Mouse (Mus musculus) lung, embryonic 14.5 days (tissue): ENCODE measurements around the gene Fars2. TPM values are rescaled to one million over a fixed set of nuclear protein-coding genes. Genes with fewer than 3 reads are reported as not detected.
A peak's percentile ranks its signal among the peaks of the same experiment; 100 is the strongest.
"Not testable (repeated sequence)": the region's sequence is repeated elsewhere in the genome, so short reads cannot be mapped to it uniquely, and the experiment has no call there.

Experiments
- ATAC-seq: fragments of 200-750 bp; cut with Nextera tagmentation; 2 replicates; pipeline ENCODE4 v1.8.0; 2017; ENCODE audit warnings: mild to moderate bottlenecking, moderate TSS enrichment, moderate library complexity; ENCODE audit not compliant: insufficient read depth
- DNase-seq: peaks from one replicate; pipeline ENCODE4 v3.0.0-alpha.2; 2015
- H3K27ac ChIP-seq: fragments of 300-500 bp; sonication (generic); 2 replicates; pipeline ENCODE4 v1.5.1; 2014; ENCODE audit warnings: low read depth, mild to moderate bottlenecking, moderate library complexity
- H3K27me3 ChIP-seq: fragments of 300-500 bp; sonication (generic); 2 replicates; pipeline ENCODE4 v1.6.1; 2014; ENCODE audit warnings: low read length, control low read depth; ENCODE audit not compliant: insufficient read depth
- H3K36me3 ChIP-seq: fragments of 300-500 bp; sonication (generic); 2 replicates; pipeline ENCODE4 v1.6.1; 2014; ENCODE audit warnings: control low read depth; ENCODE audit not compliant: insufficient read depth
- H3K4me1 ChIP-seq: fragments of 300-500 bp; sonication (generic); 2 replicates; pipeline ENCODE4 v1.6.1; 2014; ENCODE audit warnings: antibody characterized with exemption, control low read depth; ENCODE audit not compliant: insufficient read depth
- H3K4me2 ChIP-seq: fragments of 300-500 bp; sonication (generic); 2 replicates; pipeline ENCODE4 v1.6.1; 2014; ENCODE audit warnings: mild to moderate bottlenecking
- H3K4me3 ChIP-seq: fragments of 300-500 bp; sonication (generic); 2 replicates; pipeline ENCODE4 v1.5.1; 2014; ENCODE audit warnings: low read depth, low read length
- H3K9ac ChIP-seq: fragments of 300-500 bp; sonication (generic); 2 replicates; pipeline ENCODE4 v1.6.1; 2014
- H3K9me3 ChIP-seq: fragments of 300-500 bp; sonication (generic); 2 replicates; pipeline ENCODE4 v1.6.1; 2016; ENCODE audit warnings: low read depth, low read length, control low read depth
- CTCF ChIP-seq: IDR thresholded peaks from 2 replicates; pipeline ENCODE4 v1.5.1; 2016; ENCODE audit warnings: antibody characterized with exemption, low read depth
- WGBS: fragments of 180-500 bp; shearing (Covaris S2); extraction: QIAGEN DNeasy Blood & Tissue Kit; methylation state at CpG from one replicate; pipeline ENCODE4 v1.1.7; 2014; 5-methylcytosine and 5-hydroxymethylcytosine counted together
- polyA plus RNA-seq: library from polyadenylated mRNA; unstranded; fragments of >200 nt; fragmentation: Nextera tagmentation; extraction: Ambion mirVana; gene quantifications from 2 replicates; pipeline ENCODE4 v1.2.1, GENCODE M21; 2014

Fars2 gene
- polyA plus RNA-seq, 1 experiment from 2014 or later = 29.3 TPM

GRCm38 (mm10) chr13:36460473-36460872, 343.3 kb downstream of the Fars2 start:
- Histone ChIP-seq H3K4me2 (no peak overlapping the region), H3K27ac (no peak overlapping the region), H3K4me1 (no peaks in the 10 kb centered on the region), H3K36me3 (no peaks in the 10 kb centered on the region), H3K27me3 (no peaks in the 10 kb centered on the region), H3K9me3 (no peaks in the 10 kb centered on the region), H3K9ac (no peak overlapping the region), H3K4me3 (no peak overlapping the region)
- DNase-seq (no peak), ATAC-seq (no peak)
- TF ChIP-seq CTCF = no peak
- 36% methylated on average over 3 of the region's 3 CpGs for WGBS

DNA sequence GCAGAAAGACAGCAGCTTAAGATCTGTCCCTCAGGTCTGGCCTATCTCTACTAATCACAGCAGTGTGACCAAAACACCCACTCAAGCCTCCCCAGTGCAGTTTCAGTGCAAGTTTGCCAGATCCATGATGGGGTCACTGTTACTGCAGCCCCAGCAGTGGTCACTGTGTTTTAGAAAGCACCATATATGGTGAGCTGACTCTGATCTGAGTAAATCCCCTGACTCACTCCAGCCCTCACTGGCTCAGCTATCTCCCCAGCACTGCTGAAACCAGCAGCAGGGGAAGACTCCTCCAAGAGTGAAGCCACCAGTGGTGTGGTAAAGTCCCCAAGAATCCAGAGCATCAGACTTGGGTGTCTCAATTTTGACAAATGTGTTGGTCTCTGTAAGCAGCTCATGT, 346.5 kb downstream of the Fars2 start:
- no peak for ATAC-seq

DNA sequence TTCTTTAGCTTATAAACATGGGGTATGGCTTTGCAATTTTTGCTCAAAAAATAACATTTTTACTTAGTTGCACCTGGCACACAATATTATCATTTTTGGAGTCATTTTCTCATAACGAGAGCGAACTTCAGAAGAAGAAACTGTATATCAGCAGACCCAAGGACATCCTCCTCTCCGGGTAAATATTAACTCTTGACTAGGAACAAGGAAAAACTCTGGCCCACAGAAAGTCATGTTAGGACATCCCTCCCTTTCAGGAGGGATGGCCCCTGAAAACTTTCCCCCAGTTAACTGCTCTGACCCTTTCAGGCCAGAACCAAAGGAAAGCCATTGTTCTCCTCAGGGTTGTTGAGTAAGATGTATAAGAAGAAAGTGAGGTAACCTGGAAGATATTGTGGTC, 348.9 kb downstream of the Fars2 start:
- H3K27ac ChIP-seq, H3K4me1 ChIP-seq, H3K36me3 ChIP-seq, H3K4me2 ChIP-seq, H3K9ac ChIP-seq, DNase-seq, ATAC-seq, H3K27me3 ChIP-seq, H3K9me3 ChIP-seq, H3K4me3 ChIP-seq: not testable (repeated sequence)
- WGBS = 82% methylated on average over 3 of the region's 3 CpGs

More for the DNA sequence above, 346.5 kb downstream of the Fars2 start:
- no peak for TF ChIP-seq CTCF
- no peak overlapping the region for H3K4me2 ChIP-seq
- H3K4me3 ChIP-seq = no peak overlapping the region
- no peaks in the 10 kb centered on the region for H3K36me3 ChIP-seq
- H3K9me3 ChIP-seq = no peaks in the 10 kb centered on the region
- peaks cover 8% of the 10 kb centered on the region; the same call in 1 of the 2 replicates for H3K4me1 ChIP-seq
- DNase-seq = no peak
- no peaks in the 10 kb centered on the region for H3K27me3 ChIP-seq
- no peak overlapping the region for H3K9ac ChIP-seq
- no peak overlapping the region for H3K27ac ChIP-seq

DNA sequence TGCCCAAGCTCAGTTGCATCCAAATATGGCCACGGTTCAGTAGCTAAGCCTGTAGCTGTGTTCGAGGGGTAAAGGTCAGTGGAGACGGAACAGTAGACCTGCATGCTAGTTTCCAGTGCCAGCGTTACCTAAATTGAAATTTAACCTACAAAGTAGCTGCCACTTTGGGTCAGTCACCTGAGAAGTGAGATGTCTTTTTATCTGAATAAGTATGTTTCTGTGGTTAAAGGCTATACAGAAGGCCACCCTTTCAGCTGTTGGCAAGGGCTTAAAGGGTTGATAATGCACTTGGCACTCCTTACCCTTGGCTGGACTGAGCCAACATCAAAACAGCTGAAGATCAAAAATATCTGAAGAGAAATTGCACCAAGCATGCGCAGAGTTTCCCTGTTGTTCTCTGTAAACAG, 349.3 kb downstream of the Fars2 start:
- H3K9ac ChIP-seq = no peak overlapping the region
- ATAC-seq (no peak), DNase-seq (no peak)
- H3K9me3 ChIP-seq = no peaks in the 10 kb centered on the region
- peaks cover 8% of the 10 kb centered on the region; the same call in 1 of the 2 replicates for H3K4me1 ChIP-seq
- no peaks in the 10 kb centered on the region for H3K27me3 ChIP-seq
- H3K4me2 ChIP-seq = no peak overlapping the region
- no peaks in the 10 kb centered on the region for H3K36me3 ChIP-seq
- H3K4me3 ChIP-seq = no peak overlapping the region
- WGBS = 85% methylated on average over 5 of the region's 5 CpGs
- no peak overlapping the region for H3K27ac ChIP-seq
- no peak for TF ChIP-seq CTCF

DNA sequence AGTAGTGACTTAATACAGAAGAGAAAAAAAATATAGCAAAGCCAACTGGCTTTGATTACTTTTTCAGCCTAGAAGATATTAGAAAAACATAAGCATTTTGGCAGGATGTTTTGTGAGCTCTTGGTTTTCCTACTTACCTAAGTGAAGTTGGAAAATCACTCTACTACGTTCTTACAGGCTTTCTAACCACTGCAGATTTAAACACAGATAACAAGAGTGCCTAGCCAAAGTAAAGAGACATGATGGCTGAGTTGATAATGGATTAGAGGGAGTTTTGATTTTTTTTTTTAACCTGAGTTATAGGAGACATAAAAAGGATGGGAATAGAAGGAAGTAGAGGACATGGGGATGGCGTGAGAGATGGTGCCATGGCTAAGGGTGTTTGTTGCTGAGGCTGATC, 350.6 kb downstream of the Fars2 start:
- Histone ChIP-seq H3K9ac (no peak overlapping the region), H3K9me3 (no peaks in the 10 kb centered on the region), H3K27me3 (no peaks in the 10 kb centered on the region), H3K36me3 (no peaks in the 10 kb centered on the region), H3K4me2 (no peak overlapping the region), H3K4me1 (peaks cover 8% of the 10 kb centered on the region; the same call in 1 of the 2 replicates), H3K27ac (no peak overlapping the region), H3K4me3 (no peak overlapping the region)
- WGBS = 33% methylated on average over 2 of the region's 2 CpGs
- DNase-seq (peak; percentile 29), ATAC-seq (no peak)
- TF ChIP-seq CTCF = no peak

DNA sequence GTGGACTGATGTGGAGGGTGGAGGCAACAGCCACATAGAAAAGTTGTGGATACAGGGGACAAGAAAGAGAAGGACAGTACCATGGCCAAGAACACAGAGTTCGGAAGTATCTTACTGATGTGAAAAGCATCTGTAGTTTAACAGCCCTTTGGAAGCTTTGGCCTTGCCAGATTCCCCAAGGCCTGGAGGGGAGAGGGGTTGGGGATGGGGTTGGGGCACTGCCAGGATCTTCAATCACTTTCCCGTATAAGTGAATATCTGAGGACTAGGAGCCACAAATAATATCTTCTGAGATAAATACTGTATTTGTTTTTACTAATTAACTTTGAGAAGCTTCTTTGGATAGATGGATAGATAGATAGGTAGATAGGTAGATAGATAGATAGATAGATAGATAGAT, 351.8 kb downstream of the Fars2 start:
- no peak for DNase-seq
- H3K27me3 ChIP-seq = no peaks in the 10 kb centered on the region
- no peak overlapping the region for H3K4me3 ChIP-seq
- H3K27ac ChIP-seq = no peak overlapping the region
- no peak for TF ChIP-seq CTCF
- no peaks in the 10 kb centered on the region for H3K9me3 ChIP-seq
- no peak for ATAC-seq
- no peak overlapping the region for H3K4me2 ChIP-seq
- WGBS = 56% methylated on average over 2 of the region's 2 CpGs
- no peak overlapping the region for H3K9ac ChIP-seq
- no peaks in the 10 kb centered on the region for H3K36me3 ChIP-seq
- H3K4me1 ChIP-seq = peaks cover 8% of the 10 kb centered on the region; the same call in 1 of the 2 replicates

GRCm38 (mm10) chr13:36469412-36470125, 352.4 kb downstream of the Fars2 start:
- WGBS = 66% methylated on average over 2 of the region's 2 CpGs
- H3K9me3 ChIP-seq = no peaks in the 10 kb centered on the region
- no peak for TF ChIP-seq CTCF
- no peak overlapping the region; the same call in 1 of the 2 replicates for H3K9ac ChIP-seq
- H3K27ac ChIP-seq = no peak overlapping the region
- H3K36me3 ChIP-seq = no peaks in the 10 kb centered on the region
- H3K4me1 ChIP-seq = peaks cover 8% of the 10 kb centered on the region; the same call in 1 of the 2 replicates
- no peak overlapping the region for H3K4me3 ChIP-seq
- H3K27me3 ChIP-seq = no peaks in the 10 kb centered on the region
- no peak for ATAC-seq
- DNase-seq = no peak
- no peak overlapping the region for H3K4me2 ChIP-seq
